Comparison of ENCODE assay signal across 8 mouse cellular contexts in the genomic region with DNA sequence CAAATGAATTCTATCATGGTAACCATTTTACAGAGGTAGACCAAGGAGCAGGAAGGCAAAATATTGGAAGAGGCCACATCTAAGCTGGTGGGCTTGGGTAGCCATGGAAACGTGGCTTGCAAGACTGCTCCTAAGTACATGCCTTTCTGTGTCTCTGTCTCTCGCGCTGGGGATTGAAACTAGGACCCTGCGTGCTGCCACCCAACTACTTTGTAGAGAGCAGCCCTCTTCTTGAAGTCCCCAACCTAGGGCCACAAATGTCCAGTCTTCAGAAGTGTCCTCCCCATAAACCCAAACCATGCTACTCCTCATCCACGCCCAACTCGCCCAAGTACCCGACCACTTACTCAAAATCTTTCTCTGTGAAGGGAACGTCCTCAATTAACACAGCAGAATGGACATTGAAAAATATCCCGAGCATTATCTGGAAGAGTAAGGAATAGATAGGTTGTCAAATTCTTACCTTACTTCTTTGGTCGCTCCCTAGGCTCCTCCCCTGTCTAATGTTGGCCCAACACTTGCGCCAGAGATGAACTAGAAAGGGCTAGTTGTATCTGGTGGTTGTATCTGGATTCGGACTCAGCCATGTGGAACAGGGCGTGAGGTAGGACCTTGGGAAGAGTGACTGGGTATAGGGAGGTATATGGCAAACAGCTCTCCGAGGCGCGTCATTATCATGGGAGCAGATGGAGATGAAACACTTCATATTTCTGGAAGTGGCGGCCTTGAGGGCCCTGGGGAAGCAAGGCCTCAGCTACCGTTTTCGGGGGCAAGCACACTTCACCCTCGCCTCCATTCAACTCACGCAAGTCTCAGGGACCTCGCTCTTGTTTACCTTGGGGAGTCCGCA. TPM values are rescaled to one million over a fixed set of nuclear protein-coding genes. Genes with fewer than 3 reads are reported as not detected.
DNase-seq lines count a peak whose midpoint lies in the region; ATAC-seq and TF ChIP-seq lines count a peak whose summit lies in the region.

No protein-coding gene starts in this region.

- peaks cover 64% of the 10 kb centered on the region for H3K36me3 ChIP-seq in megakaryocyte, embryonic 14.5 days (replicated peaks; ENCODE audit: low read length)
- peaks cover 10% of the 10 kb centered on the region; the same call in 1 of the 2 replicates for H3K36me3 ChIP-seq in heart, embryonic 16.5 days (ENCODE audit: control insufficient read depth, insufficient read depth)
- peaks cover 21% of the 10 kb centered on the region for H3K36me3 ChIP-seq in limb, embryonic 14.5 days (ENCODE audit: control insufficient read depth, insufficient read depth, low read length)
- H3K36me3 ChIP-seq in stomach, embryonic 14.5 days (ENCODE audit: control insufficient read depth, insufficient read depth, low read length), result peaks cover 6% of the 10 kb centered on the region

- peaks cover 68% of the 10 kb centered on the region for H3K4me1 ChIP-seq in megakaryocyte, embryonic 14.5 days
- H3K4me1 ChIP-seq in cerebellum, adult 2 months (ENCODE audit: control insufficient read depth, insufficient read depth, low read length), result peaks cover 10% of the 10 kb centered on the region
- peaks cover 26% of the 10 kb centered on the region for H3K4me1 ChIP-seq in heart, embryonic 16.5 days (ENCODE audit: control insufficient read depth, insufficient read depth, low read length)
- peaks cover 20% of the 10 kb centered on the region for H3K4me1 ChIP-seq in limb, embryonic 14.5 days (ENCODE audit: control insufficient read depth, insufficient read depth, low read length)
- H3K4me1 ChIP-seq in stomach, embryonic 14.5 days (ENCODE audit: control insufficient read depth, insufficient read depth, low read length), result peaks cover 22% of the 10 kb centered on the region

- H3K9ac ChIP-seq in heart, embryonic 16.5 days (ENCODE audit: low read length), result peak overlapping the region; percentile 94
- peak overlapping the region; percentile 75 for H3K9ac ChIP-seq in limb, embryonic 14.5 days (ENCODE audit: low read depth, low read length, severe bottlenecking)
- H3K9ac ChIP-seq in stomach, embryonic 14.5 days (replicated peaks; ENCODE audit: low read depth, low read length), result peak overlapping the region; percentile 89

- no peaks in the 10 kb centered on the region for H3K9me3 ChIP-seq in megakaryocyte, embryonic 14.5 days
- H3K9me3 ChIP-seq in heart, embryonic 16.5 days (replicated peaks; ENCODE audit: control insufficient read depth, low read length), result no peaks in the 10 kb centered on the region
- H3K9me3 ChIP-seq in limb, embryonic 14.5 days (ENCODE audit: control insufficient read depth, low read length), result no peaks in the 10 kb centered on the region
- no peaks in the 10 kb centered on the region for H3K9me3 ChIP-seq in stomach, embryonic 14.5 days (ENCODE audit: control insufficient read depth, low read depth, low read length)

- peak overlapping the region; percentile 95 for H3K4me2 ChIP-seq in heart, embryonic 16.5 days (ENCODE audit: low read depth, low read length)
- peak overlapping the region; percentile 88 for H3K4me2 ChIP-seq in limb, embryonic 14.5 days (replicated peaks; ENCODE audit: low read depth, low read length, severe bottlenecking)
- H3K4me2 ChIP-seq in stomach, embryonic 14.5 days (replicated peaks; ENCODE audit: low read depth, low read length), result peak overlapping the region; percentile 96

- H3K27ac ChIP-seq in cerebellum, adult 2 months (ENCODE audit: insufficient read depth, low read length), result peak overlapping the region; percentile 84
- peak overlapping the region; percentile 95 for H3K27ac ChIP-seq in heart, embryonic 16.5 days (ENCODE audit: low read length)
- peak overlapping the region; percentile 74 for H3K27ac ChIP-seq in limb, embryonic 14.5 days (replicated peaks; ENCODE audit: low read depth, low read length)
- H3K27ac ChIP-seq in stomach, embryonic 14.5 days (ENCODE audit: low read length), result peak overlapping the region; percentile 94

- WGBS in cerebellum, adult 2 months, result 3% methylated on average over 23 of the region's 23 CpGs
- WGBS in heart, embryonic 16.5 days, result 10% methylated on average over 23 of the region's 23 CpGs
- 14% methylated on average over 23 of the region's 23 CpGs for WGBS in limb, embryonic 14.5 days
- WGBS in stomach, embryonic 14.5 days, result 12% methylated on average over 23 of the region's 23 CpGs

- no peaks in the 10 kb centered on the region for H3K27me3 ChIP-seq in megakaryocyte, embryonic 14.5 days (replicated peaks)
- no peaks in the 10 kb centered on the region for H3K27me3 ChIP-seq in cerebellum, adult 2 months (ENCODE audit: control insufficient read depth, insufficient read depth, low read length)
- no peaks in the 10 kb centered on the region; the same call in 1 of the 2 replicates for H3K27me3 ChIP-seq in heart, embryonic 16.5 days (ENCODE audit: control insufficient read depth, insufficient read depth, low read length)
- no peaks in the 10 kb centered on the region for H3K27me3 ChIP-seq in limb, embryonic 14.5 days (ENCODE audit: control insufficient read depth, insufficient read depth, low read length)
- H3K27me3 ChIP-seq in stomach, embryonic 14.5 days (ENCODE audit: control insufficient read depth, insufficient read depth, low read length), result no peaks in the 10 kb centered on the region

- H3K4me3 ChIP-seq in megakaryocyte, embryonic 14.5 days (replicated peaks), result peak overlapping the region; percentile 99
- peak overlapping the region; percentile 97 for H3K4me3 ChIP-seq in cerebellum, adult 2 months (replicated peaks; ENCODE audit: insufficient read depth, low read depth, low read length)
- H3K4me3 ChIP-seq in heart, embryonic 16.5 days (ENCODE audit: low read length), result peak overlapping the region; percentile 98
- peak overlapping the region; percentile 67 for H3K4me3 ChIP-seq in limb, embryonic 14.5 days (replicated peaks; ENCODE audit: low read length)
- peak overlapping the region; percentile 64 for H3K4me3 ChIP-seq in stomach, embryonic 14.5 days (ENCODE audit: low read depth, low read length)

- no peak for TF ChIP-seq CTCF in cerebellum, adult 2 months (IDR thresholded peaks at IDR 0.05; ENCODE audit: borderline replicate concordance, insufficient read depth, low read depth, low read length)

- no peak for TF ChIP-seq POLR2A in cerebellum, adult 2 months (IDR thresholded peaks at IDR 0.05; ENCODE audit: borderline replicate concordance, insufficient read depth, low read length)
- no peak for TF ChIP-seq POLR2A in limb, embryonic 14.5 days (IDR thresholded peaks at IDR 0.05; ENCODE audit: borderline replicate concordance, extremely low read depth, insufficient read depth, insufficient read length)

- ATAC-seq in megakaryocyte, adult 5-6 weeks (ENCODE audit: poor library complexity, severe bottlenecking), result no peak
- ATAC-seq in heart, embryonic 16.5 days (replicated peaks; ENCODE audit: extremely low read depth, insufficient read depth, low FRiP score), result no peak
- no peak for ATAC-seq in limb, embryonic 14.5 days (ENCODE audit: low FRiP score, low read depth)
- no peak for ATAC-seq in stomach, embryonic 14.5 days (ENCODE audit: insufficient number of reproducible peaks, insufficient read depth, low FRiP score, low read depth)

- peak; percentile 41 to 45 for DNase-seq in cerebellum, adult 2 months
- no peak for DNase-seq in limb, embryonic 14.5 days (ENCODE audit: low spot score)
- DNase-seq in thymus, postnatal 14 days, result no peak
- no peak for DNase-seq in ovary, postnatal 10 days (ENCODE audit: low spot score)

RNA-seq across cellular contexts. Expression of a gene that starts 0.8 kb away (rescaled TPM):
- polyA plus RNA-seq in megakaryocyte, embryonic 14.5 days (2012; ENCODE audit: insufficient read depth, low replicate concordance), result 25.7 and 41.9 TPM in 2 replicates
- 4.0 and 5.2 TPM in 2 replicates for total RNA-seq in megakaryocyte, adult 5-6 weeks (2015)
- total RNA-seq in megakaryocyte, adult 5-6 weeks (2017), result 0.11 and 4.3 TPM in 2 replicates
- polyA plus RNA-seq in cerebellum, adult 2 months (2012; rRNA removed), result 9.7 and 10.3 TPM in 2 replicates
- 8.2 and 9.0 TPM in 2 replicates for polyA plus RNA-seq in heart, embryonic 16.5 days (2015; fragmentation: Nextera tagmentation; extraction: Ambion mirVana)
- polyA plus RNA-seq in limb, embryonic 14.5 days (2012; rRNA removed), result 15.1 and 15.7 TPM in 2 replicates
- 12.9 and 13.1 TPM in 2 replicates for polyA plus RNA-seq in limb, embryonic 14.5 days (2014; fragmentation: Nextera tagmentation; extraction: Ambion mirVana)
- polyA plus RNA-seq in stomach, embryonic 14.5 days (2014; fragmentation: Nextera tagmentation; extraction: Ambion mirVana), result 9.2 and 13.3 TPM in 2 replicates

RNA-seq across cellular contexts. Expression of a gene that starts 0.8 kb away (rescaled TPM):
- polyA plus RNA-seq in megakaryocyte, embryonic 14.5 days (2012; ENCODE audit: insufficient read depth, low replicate concordance), result 869 and 1,064 TPM in 2 replicates
- total RNA-seq in megakaryocyte, adult 5-6 weeks (2015), result 221 and 238 TPM in 2 replicates
- total RNA-seq in megakaryocyte, adult 5-6 weeks (2017), result 29.7 and 38.5 TPM in 2 replicates
- polyA plus RNA-seq in cerebellum, adult 2 months (2012; rRNA removed), result 359 TPM in 2 replicates
- polyA plus RNA-seq in heart, embryonic 16.5 days (2015; fragmentation: Nextera tagmentation; extraction: Ambion mirVana), result 218 and 227 TPM in 2 replicates
- polyA plus RNA-seq in limb, embryonic 14.5 days (2012; rRNA removed), result 54.0 and 63.2 TPM in 2 replicates
- 171 and 176 TPM in 2 replicates for polyA plus RNA-seq in limb, embryonic 14.5 days (2014; fragmentation: Nextera tagmentation; extraction: Ambion mirVana)
- polyA plus RNA-seq in stomach, embryonic 14.5 days (2014; fragmentation: Nextera tagmentation; extraction: Ambion mirVana), result 157 and 164 TPM in 2 replicates

RNA-seq across cellular contexts. Expression of a gene that starts 1.1 kb away (rescaled TPM):
- polyA plus RNA-seq in megakaryocyte, embryonic 14.5 days (2012; ENCODE audit: insufficient read depth, low replicate concordance), result 169 and 210 TPM in 2 replicates
- total RNA-seq in megakaryocyte, adult 5-6 weeks (2015), result 74.4 and 77.6 TPM in 2 replicates
- total RNA-seq in megakaryocyte, adult 5-6 weeks (2017), result 25.6 and 31.5 TPM in 2 replicates
- 94.0 and 96.5 TPM in 2 replicates for polyA plus RNA-seq in cerebellum, adult 2 months (2012; rRNA removed)
- 116 and 121 TPM in 2 replicates for polyA plus RNA-seq in heart, embryonic 16.5 days (2015; fragmentation: Nextera tagmentation; extraction: Ambion mirVana)
- polyA plus RNA-seq in limb, embryonic 14.5 days (2012; rRNA removed), result 167 and 171 TPM in 2 replicates
- 178 and 193 TPM in 2 replicates for polyA plus RNA-seq in limb, embryonic 14.5 days (2014; fragmentation: Nextera tagmentation; extraction: Ambion mirVana)
- 164 and 167 TPM in 2 replicates for polyA plus RNA-seq in stomach, embryonic 14.5 days (2014; fragmentation: Nextera tagmentation; extraction: Ambion mirVana)

RNA-seq across cellular contexts. Expression of a gene that starts 9.2 kb away (rescaled TPM):
- not detected in 2 replicates for polyA plus RNA-seq in megakaryocyte, embryonic 14.5 days (2012; ENCODE audit: insufficient read depth, low replicate concordance)
- 0.04 and 0.27 TPM in 2 replicates for total RNA-seq in megakaryocyte, adult 5-6 weeks (2015)
- total RNA-seq in megakaryocyte, adult 5-6 weeks (2017), result not detected in 2 replicates
- polyA plus RNA-seq in cerebellum, adult 2 months (2012; rRNA removed), result 1.1 and 1.4 TPM in 2 replicates
- polyA plus RNA-seq in heart, embryonic 16.5 days (2015; fragmentation: Nextera tagmentation; extraction: Ambion mirVana), result 18.1 and 20.2 TPM in 2 replicates
- polyA plus RNA-seq in limb, embryonic 14.5 days (2012; rRNA removed), result 11.2 and 12.2 TPM in 2 replicates
- polyA plus RNA-seq in limb, embryonic 14.5 days (2014; fragmentation: Nextera tagmentation; extraction: Ambion mirVana), result 11.7 and 12.2 TPM in 2 replicates
- 11.3 and 12.0 TPM in 2 replicates for polyA plus RNA-seq in stomach, embryonic 14.5 days (2014; fragmentation: Nextera tagmentation; extraction: Ambion mirVana)

RNA-seq across cellular contexts. Expression of a gene that starts 16.3 kb away (rescaled TPM):
- polyA plus RNA-seq in megakaryocyte, embryonic 14.5 days (2012; ENCODE audit: insufficient read depth, low replicate concordance), result 66.3 and 164 TPM in 2 replicates
- total RNA-seq in megakaryocyte, adult 5-6 weeks (2015), result not detected in 2 replicates
- not detected in 2 replicates for total RNA-seq in megakaryocyte, adult 5-6 weeks (2017)
- polyA plus RNA-seq in cerebellum, adult 2 months (2012; rRNA removed), result 1.1 and 1.2 TPM in 2 replicates
- 3.5 and 4.2 TPM in 2 replicates for polyA plus RNA-seq in heart, embryonic 16.5 days (2015; fragmentation: Nextera tagmentation; extraction: Ambion mirVana)
- polyA plus RNA-seq in limb, embryonic 14.5 days (2012; rRNA removed), result 7.4 and 7.8 TPM in 2 replicates
- 8.0 and 11.1 TPM in 2 replicates for polyA plus RNA-seq in limb, embryonic 14.5 days (2014; fragmentation: Nextera tagmentation; extraction: Ambion mirVana)
- polyA plus RNA-seq in stomach, embryonic 14.5 days (2014; fragmentation: Nextera tagmentation; extraction: Ambion mirVana), result 13.0 and 14.6 TPM in 2 replicates

Comparison
In these comparisons a context has a peak if more than half of its experiments do, and no peak if none do; other contexts are left out.
1. DNase-seq: peak in cerebellum, adult 2 months (2 of 2); none in limb, embryonic 14.5 days (single experiment), thymus, postnatal 14 days (single experiment) and ovary, postnatal 10 days (single experiment).
2. Peak in every context shown above with its lines, with median percentiles within 50 percentile points of each other: H3K4me3 ChIP-seq, H3K27ac ChIP-seq, H3K4me2 ChIP-seq and H3K9ac ChIP-seq.